Mouse (Mus musculus) midbrain, embryonic 15.5 days (tissue): ENCODE data around the gene Vmn2r89. TPM values are rescaled to one million over a fixed set of nuclear protein-coding genes. Genes with fewer than 3 reads are reported as not detected.
"Not testable (repeated sequence)": the region's sequence is repeated elsewhere in the genome, so short reads cannot be mapped to it uniquely, and the experiment has no call there.

Experiments
- ATAC-seq: fragments of 200-750 bp; cut with Nextera tagmentation; replicated peaks from 2 replicates; pipeline ENCODE4 v1.8.0; 2017; ENCODE audit warnings: moderate TSS enrichment
- H3K27ac ChIP-seq: fragments of 300-500 bp; sonication (generic); 2 replicates; pipeline ENCODE4 v1.5.1; 2015; ENCODE audit warnings: mild to moderate bottlenecking, inconsistent platforms
- H3K27me3 ChIP-seq: fragments of 300-500 bp; sonication (generic); replicated peaks from 2 replicates; pipeline ENCODE4 v1.6.1; 2015; ENCODE audit warnings: inconsistent platforms
- H3K36me3 ChIP-seq: fragments of 300-500 bp; sonication (generic); replicated peaks from 2 replicates; pipeline ENCODE4 v1.6.1; 2015; ENCODE audit warnings: inconsistent platforms
- H3K4me1 ChIP-seq: fragments of 300-500 bp; sonication (generic); 2 replicates; pipeline ENCODE4 v1.6.1; 2015; ENCODE audit warnings: inconsistent platforms
- H3K4me2 ChIP-seq: fragments of 300-500 bp; sonication (generic); 2 replicates; pipeline ENCODE4 v1.6.1; 2015; ENCODE audit warnings: inconsistent platforms, mild to moderate bottlenecking, moderate library complexity
- H3K4me3 ChIP-seq: fragments of 300-500 bp; sonication (generic); 2 replicates; pipeline ENCODE4 v1.5.1; 2015; ENCODE audit warnings: mild to moderate bottlenecking, inconsistent platforms
- H3K9ac ChIP-seq: fragments of 300-500 bp; sonication (generic); 2 replicates; pipeline ENCODE4 v1.6.1; 2015; ENCODE audit warnings: mild to moderate bottlenecking, inconsistent platforms
- H3K9me3 ChIP-seq: fragments of 300-500 bp; sonication (generic); 2 replicates; pipeline ENCODE4 v1.6.1; 2016; ENCODE audit warnings: inconsistent platforms
- WGBS: fragments of 180-500 bp; shearing (Covaris S2); methylation state at CpG from one replicate; pipeline ENCODE4 v1.1.7; 2015; ENCODE audit warnings: mixed read lengths; 5-methylcytosine and 5-hydroxymethylcytosine counted together
- polyA plus RNA-seq: library from polyadenylated mRNA; unstranded; fragments of >200 nt; fragmentation: Nextera tagmentation; extraction: Ambion mirVana; gene quantifications from 2 replicates; pipeline ENCODE4 v1.2.1, GENCODE M21; 2015

Gene Vmn2r89
- not detected in 2 replicates for polyA plus RNA-seq

- not testable (repeated sequence) for ATAC-seq, H3K4me2 ChIP-seq, H3K9me3 ChIP-seq, H3K27me3 ChIP-seq, H3K9ac ChIP-seq, H3K27ac ChIP-seq, H3K4me1 ChIP-seq, H3K4me3 ChIP-seq, H3K36me3 ChIP-seq
- 83% methylated on average over 2 of the region's 2 CpGs for WGBS
Measured at GRCm38 (mm10) chr14:51451557-51451956, at the start of gene Vmn2r89. Gene Vmn2r89 (plus strand): TSS chr14:51451857.

GRCm38 (mm10) chr14:51410520-51410919 lies 41.1 kb upstream of the Vmn2r89 start, which contains the start of gene Vmn2r88:
Gene Vmn2r88 (plus strand): TSS chr14:51410820.
- H3K36me3 ChIP-seq = no peaks in the 10 kb centered on the region
- no peaks in the 10 kb centered on the region for H3K9me3 ChIP-seq
- H3K4me3 ChIP-seq = no peak within 1 kb of the TSS
- no peak within 1 kb of the TSS for H3K4me2 ChIP-seq
- WGBS = 81% methylated on average over 1 of the region's 1 CpGs
- H3K4me1 ChIP-seq = no peaks in the 10 kb centered on the region
- no peak for ATAC-seq
- no peaks in the 10 kb centered on the region for H3K27me3 ChIP-seq
- no peak within 1 kb of the TSS for H3K27ac ChIP-seq
- H3K9ac ChIP-seq = no peak within 1 kb of the TSS

DNA sequence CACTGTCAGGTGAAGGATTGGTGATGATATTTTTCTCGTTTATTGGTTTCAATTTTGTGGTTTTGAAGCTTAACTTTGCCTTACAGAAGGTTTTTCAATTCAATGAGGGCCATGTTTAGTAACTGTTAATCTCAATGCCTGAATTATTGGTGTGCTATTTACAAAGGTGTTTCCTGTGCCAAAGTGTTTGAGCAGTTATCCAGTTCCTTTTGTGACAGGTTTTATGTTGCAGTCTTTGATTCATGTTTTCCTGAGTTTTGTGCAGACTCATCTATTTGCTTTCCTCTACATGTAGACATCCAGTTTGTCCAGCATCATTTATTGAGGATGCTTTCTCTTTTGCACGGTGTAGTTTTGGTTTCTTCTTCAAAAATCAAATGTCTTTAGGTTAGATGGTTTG lies 27.8 kb upstream of the Vmn2r89 start:
- no peak for ATAC-seq
- WGBS = 65% methylated on average over 2 of the region's 2 CpGs
- H3K4me3 ChIP-seq = no peak overlapping the region

DNA sequence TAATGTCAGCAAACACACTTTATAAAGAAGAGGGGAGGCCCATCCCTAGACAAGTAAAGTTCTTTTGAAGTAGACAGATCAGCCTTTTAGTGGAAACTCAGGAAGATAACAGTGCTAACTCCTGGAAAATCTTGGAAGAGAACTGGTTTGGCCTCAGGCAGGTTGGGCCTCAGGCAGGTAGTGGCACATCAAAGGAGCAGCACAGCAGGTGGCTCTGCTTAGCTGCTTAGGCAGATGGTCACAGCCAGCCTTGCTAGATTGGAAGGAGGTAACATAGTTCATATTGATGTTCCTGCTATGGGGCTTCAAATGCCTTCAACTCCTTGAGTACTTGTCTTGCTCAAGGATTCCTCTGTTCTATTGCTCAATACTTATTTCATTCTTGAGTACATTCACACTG lies 21.5 kb upstream of the Vmn2r89 start:
- not testable (repeated sequence) for H3K27me3 ChIP-seq, H3K4me3 ChIP-seq

More for the DNA sequence above, 27.8 kb upstream of the Vmn2r89 start:
- Histone ChIP-seq H3K27ac (no peak overlapping the region), H3K36me3 (no peaks in the 10 kb centered on the region), H3K27me3 (no peaks in the 10 kb centered on the region), H3K9me3 (no peaks in the 10 kb centered on the region), H3K4me1 (no peaks in the 10 kb centered on the region), H3K4me2 (no peak overlapping the region), H3K9ac (no peak overlapping the region)

DNA sequence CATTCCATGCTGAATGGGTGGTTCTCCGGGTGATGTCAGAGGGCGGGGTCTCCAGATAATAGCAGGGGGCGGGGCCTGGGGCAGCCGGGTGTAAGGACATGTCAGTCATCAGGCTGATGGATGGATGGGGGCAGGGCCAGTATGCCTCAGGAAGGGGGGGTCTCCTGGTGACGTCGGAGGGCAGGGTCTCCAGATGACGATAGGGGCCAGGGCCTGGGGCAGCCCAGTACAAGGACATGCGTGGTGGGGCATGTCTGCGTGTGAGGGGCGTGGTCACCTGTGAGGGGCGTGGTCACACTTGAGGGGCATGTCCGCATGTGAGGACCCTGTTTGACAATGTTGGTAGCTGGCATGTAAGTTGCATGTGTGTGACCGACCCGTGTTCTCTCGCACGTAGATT lies 17.1 kb upstream of the Vmn2r89 start:
- Histone ChIP-seq H3K4me1 (no peaks in the 10 kb centered on the region), H3K4me3 (no peak overlapping the region), H3K9me3 (no peaks in the 10 kb centered on the region), H3K27ac (no peak overlapping the region), H3K27me3 (no peaks in the 10 kb centered on the region), H3K36me3 (no peaks in the 10 kb centered on the region), H3K4me2 (no peak overlapping the region), H3K9ac (no peak overlapping the region)
- WGBS = 95% methylated on average over 16 of the region's 16 CpGs
- no peak for ATAC-seq

More for the DNA sequence above, 21.5 kb upstream of the Vmn2r89 start:
- not testable (repeated sequence) for H3K9ac ChIP-seq, ATAC-seq, H3K36me3 ChIP-seq, H3K27ac ChIP-seq, H3K4me1 ChIP-seq, H3K4me2 ChIP-seq, H3K9me3 ChIP-seq

DNA sequence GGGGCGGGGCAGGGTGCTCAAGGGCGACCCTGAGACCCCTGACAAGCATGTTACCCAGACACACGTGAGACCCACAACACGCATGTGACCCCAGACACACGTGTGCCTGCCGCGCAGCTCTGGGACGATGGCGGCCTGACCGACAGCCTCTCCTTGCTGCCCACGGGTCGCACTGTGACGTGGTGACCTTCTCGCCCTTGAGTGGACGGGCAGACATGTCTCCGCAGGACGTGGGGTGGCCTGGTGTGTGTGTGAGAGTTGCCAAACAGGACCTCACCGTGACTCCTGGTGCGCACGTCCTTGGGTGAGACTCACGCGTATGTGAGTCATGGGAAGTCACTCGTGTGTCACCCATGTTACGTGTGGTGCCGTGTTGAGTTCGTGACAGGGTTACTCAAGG lies 16.6 kb upstream of the Vmn2r89 start:
- H3K36me3 ChIP-seq = no peaks in the 10 kb centered on the region
- no peak overlapping the region for H3K4me2 ChIP-seq
- no peaks in the 10 kb centered on the region for H3K4me1 ChIP-seq
- ATAC-seq = no peak
- no peaks in the 10 kb centered on the region for H3K9me3 ChIP-seq
- no peaks in the 10 kb centered on the region for H3K27me3 ChIP-seq
- no peak overlapping the region for H3K9ac ChIP-seq
- H3K4me3 ChIP-seq = no peak overlapping the region
- 97% methylated on average over 26 of the region's 26 CpGs for WGBS
- no peak overlapping the region for H3K27ac ChIP-seq

DNA sequence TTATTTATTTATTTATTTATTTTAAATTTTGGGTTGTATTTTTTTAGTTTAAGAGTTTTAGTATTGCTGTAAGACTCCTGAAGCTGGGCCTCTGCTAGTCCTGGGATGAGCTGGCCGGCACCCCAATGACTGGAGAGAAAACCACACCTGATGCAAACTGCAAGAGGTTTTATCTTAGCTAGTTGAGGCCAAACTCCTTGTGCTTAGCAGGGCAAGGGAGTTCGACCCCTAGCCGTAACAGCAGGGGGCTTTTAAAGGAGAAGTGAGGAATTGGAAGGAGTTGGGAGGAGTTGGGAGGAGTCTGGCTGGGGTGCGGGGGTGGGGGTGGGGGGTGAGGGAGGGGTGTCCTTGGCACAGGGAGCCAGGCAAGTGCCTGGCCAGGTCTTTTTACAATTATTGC lies 12.7 kb upstream of the Vmn2r89 start:
- no peaks in the 10 kb centered on the region for H3K4me1 ChIP-seq

GRCm38 (mm10) chr14:51480278-51480677 lies 28.6 kb downstream of the Vmn2r89 start:
- not testable (repeated sequence) for H3K27me3 ChIP-seq, H3K9ac ChIP-seq, H3K4me2 ChIP-seq, H3K4me1 ChIP-seq, H3K27ac ChIP-seq, H3K9me3 ChIP-seq, H3K36me3 ChIP-seq, H3K4me3 ChIP-seq, ATAC-seq
- WGBS = 91% methylated on average over 10 of the region's 10 CpGs

More for the DNA sequence above, 12.7 kb upstream of the Vmn2r89 start:
- H3K27ac ChIP-seq = no peak overlapping the region
- H3K36me3 ChIP-seq = no peaks in the 10 kb centered on the region
- no peaks in the 10 kb centered on the region for H3K27me3 ChIP-seq
- ATAC-seq = no peak
- H3K9ac ChIP-seq = no peak overlapping the region
- no peak overlapping the region for H3K4me3 ChIP-seq
- WGBS = 75% methylated on average over 4 of the region's 4 CpGs
- no peak overlapping the region for H3K4me2 ChIP-seq
- H3K9me3 ChIP-seq = no peaks in the 10 kb centered on the region

- H3K4me2 ChIP-seq, H3K27ac ChIP-seq, H3K9me3 ChIP-seq, H3K36me3 ChIP-seq, H3K4me3 ChIP-seq, H3K27me3 ChIP-seq, H3K4me1 ChIP-seq, ATAC-seq, H3K9ac ChIP-seq: not testable (repeated sequence)
- 93% methylated on average over 12 of the region's 12 CpGs for WGBS
Measured at GRCm38 (mm10) chr14:51481332-51482015, 29.8 kb downstream of the Vmn2r89 start.

GRCm38 (mm10) chr14:51482051-51482715 lies 30.5 kb downstream of the Vmn2r89 start:
- Histone ChIP-seq H3K27me3 (no peaks in the 10 kb centered on the region), H3K27ac (no peak overlapping the region), H3K9me3 (no peaks in the 10 kb centered on the region), H3K4me3 (no peak overlapping the region), H3K4me2 (no peak overlapping the region), H3K9ac (no peak overlapping the region), H3K4me1 (no peaks in the 10 kb centered on the region), H3K36me3 (no peaks in the 10 kb centered on the region)
- ATAC-seq = no peak
- 93% methylated on average over 5 of the region's 5 CpGs for WGBS

GRCm38 (mm10) chr14:51482971-51483381 lies 31.3 kb downstream of the Vmn2r89 start:
- 89% methylated on average over 10 of the region's 10 CpGs for WGBS
- H3K36me3 ChIP-seq, H3K4me3 ChIP-seq, H3K4me2 ChIP-seq, H3K4me1 ChIP-seq, H3K27me3 ChIP-seq, H3K27ac ChIP-seq, H3K9ac ChIP-seq, ATAC-seq, H3K9me3 ChIP-seq: not testable (repeated sequence)

GRCm38 (mm10) chr14:51483671-51484070 lies 32.0 kb downstream of the Vmn2r89 start:
- no peak overlapping the region for H3K4me3 ChIP-seq
- no peaks in the 10 kb centered on the region for H3K27me3 ChIP-seq
- no peaks in the 10 kb centered on the region for H3K36me3 ChIP-seq
- WGBS = 88% methylated on average over 1 of the region's 1 CpGs
- no peaks in the 10 kb centered on the region for H3K4me1 ChIP-seq
- H3K27ac ChIP-seq = no peak overlapping the region
- no peaks in the 10 kb centered on the region for H3K9me3 ChIP-seq
- ATAC-seq = no peak
- no peak overlapping the region for H3K9ac ChIP-seq
- H3K4me2 ChIP-seq = no peak overlapping the region

DNA sequence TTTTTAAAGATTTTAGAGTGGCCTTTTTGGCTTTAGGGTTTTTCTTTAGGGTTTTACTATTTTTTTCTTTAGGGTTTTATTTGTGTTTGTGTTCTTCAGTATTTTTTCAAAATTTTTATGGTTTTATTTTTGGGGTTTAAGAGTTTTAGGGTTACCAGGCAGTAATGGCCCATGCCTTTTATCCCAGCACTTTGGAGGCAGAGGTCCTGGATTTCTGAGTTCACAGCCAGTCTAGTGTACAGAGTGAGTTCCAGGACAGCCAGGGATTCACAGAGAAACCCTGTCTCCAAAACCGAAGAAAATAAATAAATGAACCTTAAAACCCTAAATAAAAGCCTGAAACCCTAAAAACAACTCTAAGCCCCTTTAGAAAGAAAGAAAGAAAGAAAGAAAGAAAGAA lies 34.5 kb downstream of the Vmn2r89 start:
- no peak overlapping the region for H3K27ac ChIP-seq
- no peaks in the 10 kb centered on the region for H3K36me3 ChIP-seq
- H3K27me3 ChIP-seq = no peaks in the 10 kb centered on the region
- H3K9ac ChIP-seq = no peak overlapping the region
- H3K9me3 ChIP-seq = no peaks in the 10 kb centered on the region
- 86% methylated on average over 1 of the region's 1 CpGs for WGBS
- no peak overlapping the region for H3K4me2 ChIP-seq
- no peak for ATAC-seq
- H3K4me3 ChIP-seq = no peak overlapping the region
- H3K4me1 ChIP-seq = no peaks in the 10 kb centered on the region
